Mouse (Mus musculus) embryo, embryonic 10.5 days (tissue): ENCODE measurements at regions not wholly inside any gene's neighbourhood (a gene's known extent, or its start where the extent isn't known, plus 50 kb on each side); places are given as distances from the start of the nearest gene placed in this dataset.
A peak's percentile ranks its signal among the peaks of the same experiment; 100 is the strongest.
"Not testable (repeated sequence)": the region's sequence is repeated elsewhere in the genome, so short reads cannot be mapped to it uniquely, and the experiment has no call there.

Experiments
- DNase-seq: peaks from one replicate; pipeline ENCODE4 v3.0.0-alpha.2; 2015; ENCODE audit warnings: low spot score

DNA sequence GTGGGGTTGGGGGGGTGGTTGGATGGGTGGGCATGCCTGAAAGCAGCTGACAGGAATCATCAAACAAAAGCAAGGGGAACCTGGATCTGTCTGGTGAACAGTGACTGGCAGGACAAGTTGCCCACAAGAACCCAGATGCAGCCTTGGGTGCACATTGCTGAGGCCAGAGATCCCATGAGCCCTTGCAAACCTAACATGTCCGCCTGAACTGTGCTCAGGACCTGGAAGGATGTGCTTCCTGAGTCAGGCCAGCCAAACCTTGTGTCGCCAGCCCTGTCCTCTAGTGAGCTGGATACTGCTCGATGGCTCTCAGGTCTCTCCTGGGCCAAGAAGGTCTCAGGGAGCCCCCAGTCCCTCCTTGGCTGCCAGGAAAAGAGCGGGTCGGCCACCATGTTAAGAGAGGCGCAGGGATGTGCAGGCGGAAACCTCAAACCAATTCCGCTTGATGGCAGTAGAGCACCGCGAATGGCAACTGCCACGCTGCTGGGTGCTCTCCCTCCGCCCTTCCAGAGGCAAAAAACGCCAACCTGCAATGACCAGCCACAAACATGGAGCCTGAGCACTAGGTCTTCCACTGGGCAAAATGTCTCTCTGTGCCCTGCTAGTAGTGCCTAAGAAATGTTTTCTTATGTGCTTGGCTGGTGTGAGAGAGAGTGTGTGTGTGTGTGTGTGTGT is 140.2 kb downstream of the Pls3 start:
- DNase-seq: not testable (repeated sequence)

DNA sequence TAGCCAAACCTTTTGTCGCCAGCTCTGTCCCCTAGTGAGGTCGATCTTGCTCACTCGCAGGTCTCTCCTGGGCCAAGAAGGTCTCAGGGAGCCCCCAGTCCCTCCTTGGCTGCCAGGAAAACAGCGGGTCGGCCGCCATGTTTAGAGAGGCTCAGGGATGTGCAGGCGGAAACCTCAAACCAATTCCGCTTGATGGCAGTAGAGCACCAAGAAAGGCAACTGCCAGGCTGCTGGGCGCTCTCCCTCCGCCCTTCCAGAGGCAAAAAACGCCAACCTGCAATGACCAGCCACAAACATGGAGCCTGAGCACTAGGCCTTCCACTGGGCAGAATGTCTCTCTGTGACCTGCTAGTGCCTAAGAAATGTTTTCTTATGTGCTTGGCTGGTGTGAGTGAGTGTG is 141.3 kb downstream of the Pls3 start:
- peak; percentile 21 for DNase-seq

DNA sequence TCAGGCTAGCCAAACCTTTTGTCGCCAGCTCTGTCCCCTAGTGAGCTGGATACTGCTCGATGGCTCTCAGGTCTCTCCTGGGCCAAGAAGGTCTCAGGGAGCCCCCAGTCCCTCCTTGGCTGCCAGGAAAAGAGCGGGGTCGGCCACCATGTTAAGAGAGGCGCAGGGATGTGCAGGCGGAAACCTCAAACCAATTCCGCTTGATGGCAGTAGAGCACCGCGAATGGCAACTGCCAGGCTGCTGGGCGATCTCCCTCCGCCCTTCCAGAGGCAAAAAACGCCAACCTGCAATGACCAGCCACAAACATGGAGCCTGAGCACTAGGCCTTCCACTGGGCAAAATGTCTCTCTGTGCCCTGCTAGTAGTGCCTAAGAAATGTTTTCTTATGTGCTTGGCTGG is 145.2 kb downstream of the Pls3 start:
- DNase-seq: not testable (repeated sequence)

- peak; percentile 9 for DNase-seq
Measured at GRCm38 (mm10) chrX:75728507-75728906, 146.5 kb downstream of the Pls3 start.

GRCm38 (mm10) chrX:75723542-75723941 is 145.5 kb upstream of the Rab39b start:
- DNase-seq: not testable (repeated sequence)

DNA sequence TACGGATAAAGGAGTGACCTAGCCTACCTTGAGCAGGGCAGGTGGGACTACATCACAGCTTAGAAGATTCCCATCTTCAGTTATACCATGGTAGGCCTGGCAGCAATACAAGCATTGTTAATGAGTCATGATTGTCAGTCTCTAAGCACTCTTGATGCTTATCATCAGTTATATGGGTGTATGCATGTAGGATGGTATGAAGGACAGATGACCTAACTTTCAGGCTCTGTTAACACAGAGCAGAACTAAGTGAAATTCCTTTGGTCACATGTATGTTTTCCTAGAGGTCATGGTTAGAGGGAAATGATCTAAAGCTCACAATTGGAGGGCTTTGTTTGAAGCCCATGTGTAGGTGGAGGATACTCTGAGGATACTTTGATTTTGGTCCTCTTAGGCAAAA is 121.9 kb upstream of the Rab39b start:
- no peak for DNase-seq

GRCm38 (mm10) chrX:75675271-75675670 is 97.2 kb upstream of the Rab39b start:
- not testable (repeated sequence) for DNase-seq

GRCm38 (mm10) chrX:75673920-75674665 is 96.1 kb upstream of the Rab39b start:
- peak; percentile 97 for DNase-seq

- DNase-seq: no peak
Measured at GRCm38 (mm10) chrX:75673586-75673919, 95.5 kb upstream of the Rab39b start.

- no peak for DNase-seq
Measured at GRCm38 (mm10) chrX:75672976-75673375, 94.9 kb upstream of the Rab39b start.

- no peak for DNase-seq
Measured at GRCm38 (mm10) chrX:75667636-75668035, 89.6 kb upstream of the Rab39b start.

DNA sequence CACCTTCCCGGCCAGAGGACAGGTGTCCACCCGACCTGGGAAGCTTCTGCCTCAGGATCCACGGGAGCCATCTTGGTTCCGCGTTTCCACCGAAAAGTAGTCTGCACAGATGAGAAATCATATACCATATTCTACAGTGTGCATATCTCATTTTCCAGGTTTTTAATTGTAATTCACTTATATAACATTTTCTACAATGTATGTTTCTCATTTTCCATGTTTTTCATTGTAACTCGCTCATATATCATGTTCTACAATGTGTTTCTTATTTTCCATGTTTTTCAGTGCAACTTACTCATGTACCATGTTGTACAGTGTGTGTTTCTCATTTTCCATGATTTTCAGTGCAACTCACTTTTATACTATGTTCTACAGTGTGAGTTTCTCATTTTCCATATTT is 65.4 kb upstream of the Rab39b start:
- no peak for DNase-seq
